Mouse (Mus musculus) MEL (cell line): Measurements from ENCODE around the gene Hmgb1.
A peak's percentile ranks its signal among the peaks of the same experiment; 100 is the strongest.

Experiments used
- CHD1 ChIP-seq: IDR thresholded peaks from 2 replicates; pipeline ENCODE4 v1.6.1; 2012; ENCODE audit warnings: low read depth, mild to moderate bottlenecking, inconsistent platforms, low read length, improper control_type of control experiment
- CTCF ChIP-seq, 3 experiments: IDR thresholded peaks in 2 of 3; conservative IDR thresholded peaks in 1 of 3; 2 replicates each; pipeline ENCODE4 v1.5.1; 2011 to 2012; ENCODE audit warnings: low read length in 3 of 3, low read depth in 2 of 3, mild to moderate bottlenecking in 2 of 3, improper control_type of control experiment in 1 of 3, inconsistent platforms in 1 of 3, mixed read lengths in 1 of 3, moderate library complexity in 1 of 3; ENCODE audit not compliant: control insufficient read depth in 1 of 3, insufficient read depth in 1 of 3, poor library complexity in 1 of 3, severe bottlenecking in 1 of 3
- EP300 ChIP-seq, 2 experiments: IDR thresholded peaks; 2 replicates each; pipeline ENCODE4 v1.6.1; 2011; ENCODE audit warnings: improper control_type of control experiment in 2 of 2, low read length in 2 of 2, low read depth in 1 of 2, mild to moderate bottlenecking in 1 of 2
- NRF1 ChIP-seq: IDR thresholded peaks from 2 replicates; pipeline ENCODE4 v1.6.1; 2014; ENCODE audit warnings: low read depth, mild to moderate bottlenecking, inconsistent platforms, low read length, improper control_type of control experiment, moderate library complexity; ENCODE audit not compliant: poor library complexity, insufficient read depth, severe bottlenecking
- POLR2A ChIP-seq, 2 experiments: IDR thresholded peaks; 2 replicates each; pipeline ENCODE4 v1.6.1; 2011 to 2012; ENCODE audit warnings: low read length in 2 of 2, mild to moderate bottlenecking in 2 of 2, control low read depth in 1 of 2, improper control_type of control experiment in 1 of 2, low read depth in 1 of 2, moderate library complexity in 1 of 2; ENCODE audit not compliant: control insufficient read depth in 1 of 2, insufficient read depth in 1 of 2, poor library complexity in 1 of 2
- ZC3H11A ChIP-seq: IDR thresholded peaks from 2 replicates; pipeline ENCODE4 v1.6.1; 2012; ENCODE audit warnings: low read depth, mild to moderate bottlenecking, inconsistent platforms, low read length, improper control_type of control experiment

DNA sequence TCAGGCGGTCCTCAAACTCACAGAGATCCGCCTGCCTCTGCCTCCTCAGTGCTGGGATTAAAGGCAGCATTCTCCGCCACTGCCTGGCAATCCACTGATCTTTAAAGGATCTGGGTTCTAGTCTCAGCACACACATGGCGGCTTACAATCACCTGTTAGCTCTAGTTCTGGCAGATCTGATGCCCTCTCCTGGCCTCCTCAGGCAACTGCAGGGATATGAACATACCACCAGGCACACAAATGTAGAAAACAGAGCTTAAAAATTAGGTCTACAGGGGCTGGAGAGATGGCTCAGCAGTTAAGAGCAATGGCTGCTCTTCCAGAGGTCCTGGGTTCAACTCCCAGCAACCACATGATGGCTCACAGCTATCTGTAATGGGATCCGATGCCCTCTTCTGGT, 112.7 kb downstream of the Hmgb1 start:
- TF ChIP-seq ZC3H11A (peak; percentile 5; the same call in 1 of the 2 replicates), CHD1 (no peak), NRF1 (no peak), POLR2A (IDR thresholded peaks at IDR 0.05; ENCODE audit: control insufficient read depth in 1 of 2, insufficient read depth in 1 of 2, low read depth in 1 of 2, low read length in 2 of 2, poor library complexity in 1 of 2) (no peak), EP300 (IDR thresholded peaks at IDR 0.05; ENCODE audit: low read depth in 1 of 2, low read length in 2 of 2) (no peak), CTCF (IDR thresholded peaks at IDR 0.05 in 2 of 3, conservative IDR thresholded peaks at IDR 0.05 in 1 of 3; ENCODE audit: control insufficient read depth in 1 of 3, insufficient read depth in 1 of 3, low read depth in 2 of 3, low read length in 3 of 3, poor library complexity in 1 of 3, severe bottlenecking in 1 of 3) (peak; percentile 48 to 57 (median 54))
